Mouse (Mus musculus) spleen, adult 10 weeks (tissue): ENCODE results near the gene Zfp960. TPM values are rescaled to one million over a fixed set of nuclear protein-coding genes. Genes with fewer than 3 reads are reported as not detected.

Experiments
- polyA plus RNA-seq: library from polyadenylated mRNA; stranded (reverse); fragments of 350-450 nt; fragmentation: Illumina TruSeq; extraction: RNeasy Lipid Tissue Mini Kit (QIAGEN cat#74804); gene quantifications from one replicate; pipeline ENCODE4 v1.2.3, GENCODE M21; 2015; ENCODE audit warnings: low replicate concordance; ENCODE audit not compliant: insufficient read depth

Gene Zfp960
- 2.5 TPM for polyA plus RNA-seq

GRCm38 (mm10) chr17:17063628-17064494 lies at the start of gene Zfp960:
TSS of gene Zfp960 (plus strand) at chr17:17064113.

DNA sequence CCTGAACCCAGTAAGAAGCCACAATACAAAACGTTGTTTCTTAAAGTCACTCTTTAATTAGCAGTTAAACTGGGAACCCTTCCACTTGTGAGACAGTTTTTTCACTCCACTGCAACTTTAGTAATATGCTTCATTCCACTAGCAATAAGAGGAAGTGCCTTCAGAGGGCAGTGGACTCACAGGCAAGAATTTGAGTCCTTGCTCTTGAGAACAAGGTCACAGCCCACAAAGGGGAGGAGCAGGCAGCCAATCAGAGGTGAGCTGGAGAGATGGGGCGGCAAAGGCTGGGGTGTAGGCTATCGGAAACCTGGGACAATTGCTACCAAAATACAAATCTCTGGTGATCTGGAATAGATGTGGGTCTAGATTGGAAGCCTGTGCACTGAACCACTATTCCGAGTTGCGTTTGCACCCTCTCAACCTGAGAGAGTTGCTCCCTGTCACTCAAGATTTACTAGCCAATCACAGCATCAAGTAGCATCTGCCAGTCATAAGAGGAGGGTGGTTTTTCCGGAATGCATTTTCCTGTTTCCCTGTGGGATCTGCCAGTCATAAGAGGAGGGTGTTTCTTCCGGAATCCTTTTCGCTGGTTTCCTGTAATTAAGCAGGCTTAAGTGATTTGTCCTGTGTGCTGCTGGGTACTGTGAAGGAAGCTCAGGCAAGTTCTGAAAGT lies 57.1 kb downstream of the Zfp960 start, which contains the start of gene Zfp97:
TSS of gene Zfp97 (plus strand) at position 586 of the 673 bp plus-strand sequence.

Other genes starting within 250 kb of the Zfp960 start
- gene Zfp97, start 57.3 kb downstream of the Zfp960 start, polyA plus RNA-seq = 17.1 TPM